Mouse (Mus musculus) intestine, postnatal 0 days (tissue): ENCODE data around the gene Ms4a18. TPM values are rescaled to one million over a fixed set of nuclear protein-coding genes. Genes with fewer than 3 reads are reported as not detected.

Source experiments
- ATAC-seq: fragments of 200-750 bp; cut with Nextera tagmentation; 2 replicates; pipeline ENCODE4 v1.8.0; 2017; ENCODE audit warnings: mild to moderate bottlenecking, moderate TSS enrichment, moderate library complexity
- H3K27ac ChIP-seq: fragments of 300-500 bp; sonication (generic); 2 replicates; pipeline ENCODE4 v1.5.1; 2014; ENCODE audit warnings: mild to moderate bottlenecking, low read depth, low read length, moderate library complexity
- H3K27me3 ChIP-seq: fragments of 300-500 bp; sonication (generic); replicated peaks from 2 replicates; pipeline ENCODE4 v1.6.1; 2014; ENCODE audit warnings: low read length, mixed read lengths; ENCODE audit not compliant: control insufficient read depth, insufficient read depth
- H3K36me3 ChIP-seq: fragments of 300-500 bp; sonication (generic); 2 replicates; pipeline ENCODE4 v1.6.1; 2014; ENCODE audit warnings: mild to moderate bottlenecking, moderate library complexity; ENCODE audit not compliant: control insufficient read depth, insufficient read depth
- H3K4me1 ChIP-seq: fragments of 300-500 bp; sonication (generic); replicated peaks from 2 replicates; pipeline ENCODE4 v1.6.1; 2014; ENCODE audit warnings: antibody characterized with exemption, low read length, mixed read lengths; ENCODE audit not compliant: control insufficient read depth, insufficient read depth
- H3K4me2 ChIP-seq: fragments of 300-500 bp; sonication (generic); replicated peaks from 2 replicates; pipeline ENCODE4 v1.6.1; 2014; ENCODE audit warnings: low read depth, mild to moderate bottlenecking, moderate library complexity
- H3K4me3 ChIP-seq: fragments of 300-500 bp; sonication (generic); 2 replicates; pipeline ENCODE4 v1.5.1; 2014; ENCODE audit warnings: low read depth, low read length
- H3K9ac ChIP-seq: fragments of 300-500 bp; sonication (generic); 2 replicates; pipeline ENCODE4 v1.6.1; 2014; ENCODE audit warnings: mild to moderate bottlenecking, low read depth, low read length
- H3K9me3 ChIP-seq: fragments of 300-500 bp; sonication (generic); 2 replicates; pipeline ENCODE4 v1.6.1; 2016; ENCODE audit warnings: mixed run types; ENCODE audit not compliant: control insufficient read depth
- CTCF ChIP-seq: sonication (generic); IDR thresholded peaks from 2 replicates; pipeline ENCODE4 v1.5.1; 2016; ENCODE audit warnings: low read depth, mild to moderate bottlenecking, control low read depth, antibody characterized with exemption, moderate library complexity
- WGBS: fragments of 180-500 bp; shearing (Covaris S2); extraction: QIAGEN DNeasy Blood & Tissue Kit; methylation state at CpG from one replicate; pipeline ENCODE4 v1.1.7; 2014; 5-methylcytosine and 5-hydroxymethylcytosine counted together
- polyA plus RNA-seq: library from polyadenylated mRNA; unstranded; fragments of >200 nt; fragmentation: Nextera tagmentation; extraction: Ambion mirVana; gene quantifications from 2 replicates; pipeline ENCODE4 v1.2.1, GENCODE M21; 2015

Gene Ms4a18
- polyA plus RNA-seq, 1 experiment from 2014 or later = 31.8 TPM

DNA sequence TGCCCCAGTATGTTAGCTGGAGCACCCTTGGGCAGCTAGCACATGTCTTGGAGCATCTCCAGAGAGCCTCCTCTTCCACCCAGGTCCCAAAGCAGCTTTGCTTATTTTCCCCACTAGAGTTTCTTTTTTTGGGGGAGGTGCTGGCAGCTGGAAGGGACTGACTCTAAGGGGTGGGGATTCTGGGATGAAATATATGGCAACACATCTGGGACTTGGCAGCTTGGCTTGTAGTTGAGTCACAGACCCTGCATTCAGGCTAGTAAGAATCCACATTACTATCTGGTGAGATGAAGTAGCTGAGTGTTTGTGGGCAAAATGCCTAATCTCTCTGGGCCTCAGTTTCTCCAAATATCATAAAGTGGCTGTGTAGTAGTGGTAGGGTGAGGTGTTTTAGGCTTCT lies 25.9 kb downstream of the Ms4a18 start:
- no peaks in the 10 kb centered on the region for H3K9me3 ChIP-seq
- no peaks in the 10 kb centered on the region for H3K27me3 ChIP-seq
- H3K27ac ChIP-seq = no peak overlapping the region
- H3K4me3 ChIP-seq = no peak overlapping the region
- no peaks in the 10 kb centered on the region for H3K36me3 ChIP-seq
- no peak for ATAC-seq
- no peak for TF ChIP-seq CTCF
- H3K9ac ChIP-seq = no peak overlapping the region
- H3K4me1 ChIP-seq = no peaks in the 10 kb centered on the region
- H3K4me2 ChIP-seq = no peak overlapping the region

- H3K27me3 ChIP-seq = no peaks in the 10 kb centered on the region
- no peaks in the 10 kb centered on the region for H3K36me3 ChIP-seq
- H3K9ac ChIP-seq = no peak overlapping the region
- no peak overlapping the region for H3K27ac ChIP-seq
- H3K4me3 ChIP-seq = no peak overlapping the region
- no peak for TF ChIP-seq CTCF
- no peak overlapping the region for H3K4me2 ChIP-seq
- H3K4me1 ChIP-seq = no peaks in the 10 kb centered on the region
- no peaks in the 10 kb centered on the region for H3K9me3 ChIP-seq
- 67% methylated on average over 1 of the region's 1 CpGs for WGBS
- no peak for ATAC-seq
Observed at GRCm38 (mm10) chr19:10990751-10991150, 27.1 kb downstream of the Ms4a18 start.

DNA sequence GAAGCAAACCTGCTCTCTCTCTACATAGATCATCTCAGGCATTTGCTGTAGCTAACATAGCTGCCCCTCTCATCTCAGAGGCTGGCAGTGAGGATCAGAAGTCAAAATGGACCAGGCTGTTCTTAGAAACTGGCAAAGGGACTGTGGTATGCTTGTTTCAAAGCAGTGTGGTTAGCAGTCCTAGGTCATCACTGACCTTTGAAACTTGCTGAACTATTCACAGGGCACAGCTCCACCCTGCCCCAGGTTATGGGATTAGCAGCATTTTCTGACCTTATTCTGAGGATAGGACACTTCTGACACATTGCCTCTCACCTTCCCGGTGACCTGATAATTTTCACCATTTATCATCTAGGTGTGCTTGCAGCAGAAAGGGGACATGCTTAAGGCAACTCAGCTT lies 29.3 kb downstream of the Ms4a18 start:
- no peaks in the 10 kb centered on the region for H3K4me1 ChIP-seq
- H3K36me3 ChIP-seq = no peaks in the 10 kb centered on the region
- no peak overlapping the region for H3K4me2 ChIP-seq
- no peak overlapping the region for H3K4me3 ChIP-seq
- H3K9ac ChIP-seq = no peak overlapping the region
- WGBS = 83% methylated on average over 1 of the region's 1 CpGs
- H3K27ac ChIP-seq = no peak overlapping the region
- TF ChIP-seq CTCF = no peak
- no peaks in the 10 kb centered on the region for H3K27me3 ChIP-seq
- ATAC-seq = peak; percentile 31; the same call in 1 of the 2 replicates
- H3K9me3 ChIP-seq = no peaks in the 10 kb centered on the region

- Histone ChIP-seq H3K9me3 (no peaks in the 10 kb centered on the region), H3K4me1 (no peaks in the 10 kb centered on the region), H3K36me3 (no peaks in the 10 kb centered on the region), H3K4me3 (no peak overlapping the region), H3K9ac (no peak overlapping the region), H3K27ac (no peak overlapping the region), H3K4me2 (no peak overlapping the region), H3K27me3 (no peaks in the 10 kb centered on the region)
- TF ChIP-seq CTCF = no peak
- ATAC-seq = no peak
- 90% methylated on average over 4 of the region's 4 CpGs for WGBS
Observed at GRCm38 (mm10) chr19:10985889-10986288, 31.9 kb downstream of the Ms4a18 start.

GRCm38 (mm10) chr19:10984551-10984950 lies 33.3 kb downstream of the Ms4a18 start:
- Histone ChIP-seq H3K9ac (no peak overlapping the region), H3K27me3 (no peaks in the 10 kb centered on the region), H3K9me3 (no peaks in the 10 kb centered on the region), H3K4me1 (peaks cover 9% of the 10 kb centered on the region), H3K4me2 (no peak overlapping the region), H3K36me3 (no peaks in the 10 kb centered on the region), H3K27ac (no peak overlapping the region), H3K4me3 (no peak overlapping the region)
- no peak for ATAC-seq
- peak; percentile 21; the same call in 1 of the 2 replicates for TF ChIP-seq CTCF
- WGBS = 80% methylated on average over 13 of the region's 13 CpGs

DNA sequence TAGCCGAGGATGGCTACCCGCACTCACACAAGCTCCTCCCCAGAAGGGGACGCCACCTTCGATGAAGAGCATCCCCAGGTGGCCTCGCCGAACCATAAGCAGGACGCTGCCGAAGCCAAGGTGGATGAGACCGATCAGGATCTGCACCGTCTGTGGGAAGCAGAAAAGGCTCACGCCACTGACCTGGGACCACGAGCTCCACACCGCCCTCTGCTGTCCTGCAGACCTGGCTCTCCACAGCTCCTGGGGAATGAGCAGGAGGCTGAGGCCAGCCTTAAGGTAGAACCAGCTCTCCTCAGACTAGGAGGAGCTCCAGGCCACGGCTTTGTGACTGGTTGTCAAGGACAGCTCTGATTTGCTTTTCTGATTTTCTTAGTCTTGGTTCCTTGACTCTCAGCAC lies 34.7 kb downstream of the Ms4a18 start:
- peak overlapping the region; percentile 45; the same call in 1 of the 2 replicates for H3K4me2 ChIP-seq
- H3K9me3 ChIP-seq = no peaks in the 10 kb centered on the region
- no peaks in the 10 kb centered on the region for H3K27me3 ChIP-seq
- H3K9ac ChIP-seq = no peak overlapping the region
- H3K4me3 ChIP-seq = no peak overlapping the region
- peak; percentile 84 for TF ChIP-seq CTCF
- ATAC-seq = peak; percentile 32; the same call in 1 of the 2 replicates
- no peaks in the 10 kb centered on the region for H3K36me3 ChIP-seq
- no peak overlapping the region for H3K27ac ChIP-seq
- peaks cover 12% of the 10 kb centered on the region for H3K4me1 ChIP-seq
- WGBS = 23% methylated on average over 14 of the region's 14 CpGs

DNA sequence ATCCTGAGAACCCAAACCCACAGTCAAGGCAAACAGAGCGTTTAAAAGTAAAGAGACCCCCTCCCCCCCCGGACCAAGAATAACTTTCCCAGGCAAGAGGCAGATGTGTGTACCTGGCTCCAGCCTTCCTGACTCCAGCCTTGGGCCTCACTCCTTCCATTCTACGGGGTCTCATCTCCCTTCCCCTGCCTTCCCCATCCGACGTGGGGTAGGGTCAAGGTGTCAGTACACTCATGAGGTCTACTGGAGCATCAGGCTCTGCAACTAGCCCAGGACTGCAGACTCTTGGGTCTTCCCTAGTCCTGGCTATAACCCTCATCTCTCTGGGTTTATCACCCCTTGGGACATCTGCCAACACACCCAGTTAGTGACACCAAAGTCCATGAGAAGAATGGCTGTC lies 37.6 kb downstream of the Ms4a18 start:
- WGBS = 84% methylated on average over 5 of the region's 5 CpGs
- no peak overlapping the region for H3K4me3 ChIP-seq

More for the DNA sequence above, 37.6 kb downstream of the Ms4a18 start:
- no peak for TF ChIP-seq CTCF
- Histone ChIP-seq H3K4me1 (peaks cover 12% of the 10 kb centered on the region), H3K27ac (no peak overlapping the region), H3K36me3 (no peaks in the 10 kb centered on the region), H3K27me3 (no peaks in the 10 kb centered on the region), H3K4me2 (no peak overlapping the region), H3K9ac (no peak overlapping the region), H3K9me3 (no peaks in the 10 kb centered on the region)
- ATAC-seq = no peak
